Comparison of ENCODE assay signal across 13 mouse cellular contexts in the genomic region with DNA sequence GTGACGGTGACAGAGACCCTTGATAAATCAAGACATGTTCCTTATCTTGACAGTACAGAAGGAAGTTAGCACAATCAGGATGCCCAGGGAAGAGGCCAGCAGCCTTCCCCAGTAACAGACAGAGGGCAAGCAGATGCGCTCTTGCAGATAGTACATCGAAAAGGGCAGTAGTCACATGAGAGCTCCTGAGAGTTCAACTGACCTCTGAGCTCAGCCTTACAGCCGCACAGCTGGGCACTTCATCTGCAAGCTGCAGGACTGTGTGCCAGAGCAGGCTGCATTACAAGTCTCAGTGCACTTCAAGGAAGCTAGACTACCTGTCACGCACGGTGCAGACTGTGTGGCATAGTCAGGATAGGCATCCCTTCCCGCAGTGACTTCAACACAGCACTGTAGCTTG.
DNase-seq lines count a peak whose midpoint lies in the region; ATAC-seq lines count a peak whose summit lies in the region.
"Had no signal": no experiment of that assay in that cellular context is flagged by ENCODE, and none has a peak within 500 bp of the region (broad histone marks: within the 10 kb centered on the region; RNA-seq: fewer than 3 reads in every experiment).

No protein-coding gene starts in this region.

- peak; percentile 14 for DNase-seq in thymus, postnatal 4 days
- no peak for DNase-seq in thymus, postnatal 10 days (ENCODE audit: low spot score in 2 of 2)
- peak; percentile 1 for DNase-seq in embryo, embryonic 9.5 days (ENCODE audit: extremely low spot score)
- DNase-seq in ovary, postnatal 36 days (ENCODE audit: low spot score) = no peak
- DNase-seq: gastrocnemius, postnatal 10 days; layer of hippocampus, postnatal 36 days had no signal

- H3K9ac ChIP-seq in liver, embryonic 12.5 days = peak overlapping the region; percentile 32; the same call in 1 of the 2 replicates
- no peak overlapping the region for H3K9ac ChIP-seq in heart, embryonic 11.5 days (ENCODE audit: low read depth, low read length)
- H3K9ac ChIP-seq: intestine, embryonic 15.5 days; limb, embryonic 15.5 days had no signal

- peak overlapping the region; percentile 69 for H3K27ac ChIP-seq in liver, embryonic 12.5 days
- H3K27ac ChIP-seq in heart, embryonic 11.5 days (ENCODE audit: low read depth, low read length) = no peak overlapping the region
- H3K27ac ChIP-seq: intestine, embryonic 15.5 days; limb, embryonic 15.5 days; midbrain, embryonic 10.5 days had no signal

- peaks cover 26% of the 10 kb centered on the region for H3K4me1 ChIP-seq in liver, embryonic 12.5 days
- H3K4me1 ChIP-seq in heart, embryonic 11.5 days (ENCODE audit: control insufficient read depth, insufficient read depth, low read length) = no peaks in the 10 kb centered on the region
- H3K4me1 ChIP-seq: intestine, embryonic 15.5 days; limb, embryonic 15.5 days; midbrain, embryonic 10.5 days had no signal

- no peaks in the 10 kb centered on the region for H3K27me3 ChIP-seq in liver, embryonic 12.5 days (replicated peaks)
- no peaks in the 10 kb centered on the region for H3K27me3 ChIP-seq in heart, embryonic 11.5 days (ENCODE audit: control insufficient read depth, insufficient read depth, low read length)
- H3K27me3 ChIP-seq: intestine, embryonic 15.5 days; limb, embryonic 15.5 days had no signal

- WGBS in liver, embryonic 12.5 days (ENCODE audit: insufficient replicate concordance) = 15% methylated on average over 7 of the region's 7 CpGs
- 55% methylated on average over 7 of the region's 7 CpGs for WGBS in heart, embryonic 11.5 days (ENCODE audit: insufficient replicate concordance)

- H3K9me3 ChIP-seq in liver, embryonic 12.5 days (replicated peaks) = 0 out of 2 replicates have a peak, but pooled peaks cover 6% of the 10 kb centered on the region
- H3K9me3 ChIP-seq in heart, embryonic 11.5 days (replicated peaks; ENCODE audit: control insufficient read depth, low read length) = no peaks in the 10 kb centered on the region
- H3K9me3 ChIP-seq: intestine, embryonic 15.5 days; limb, embryonic 15.5 days had no signal

- ATAC-seq in liver, embryonic 12.5 days = peak; percentile 99
- no peak for ATAC-seq in monocyte, adult 5-6 weeks (replicated peaks; ENCODE audit: insufficient number of reproducible peaks, low FRiP score, low TSS enrichment, poor library complexity, severe bottlenecking)
- ATAC-seq in heart, embryonic 11.5 days (replicated peaks; ENCODE audit: insufficient number of reproducible peaks, low FRiP score, low TSS enrichment) = no peak
- ATAC-seq: forebrain, embryonic 14.5 days; intestine, embryonic 15.5 days had no signal

- H3K4me2 ChIP-seq in liver, embryonic 12.5 days = peak overlapping the region; percentile 61
- no peak overlapping the region for H3K4me2 ChIP-seq in heart, embryonic 11.5 days
- H3K4me2 ChIP-seq: intestine, embryonic 15.5 days; limb, embryonic 15.5 days had no signal

- H3K36me3 ChIP-seq in liver, embryonic 12.5 days = no peaks in the 10 kb centered on the region
- no peaks in the 10 kb centered on the region for H3K36me3 ChIP-seq in heart, embryonic 11.5 days (ENCODE audit: control insufficient read depth, insufficient read depth, low read length)
- H3K36me3 ChIP-seq: intestine, embryonic 15.5 days; limb, embryonic 15.5 days; midbrain, embryonic 10.5 days had no signal

- peak overlapping the region; percentile 13; the same call in 1 of the 2 replicates for H3K4me3 ChIP-seq in liver, embryonic 12.5 days
- H3K4me3 ChIP-seq in heart, embryonic 11.5 days (ENCODE audit: low read depth, low read length) = no peak overlapping the region
- H3K4me3 ChIP-seq: intestine, embryonic 15.5 days; limb, embryonic 15.5 days; midbrain, embryonic 10.5 days had no signal

Comparison
In these comparisons a context has a peak if more than half of its experiments do, and no peak if none do; other contexts are left out.
1. DNase-seq: peak in thymus, postnatal 4 days (single experiment) and embryo, embryonic 9.5 days (single experiment); none in thymus, postnatal 10 days (0 of 2) and ovary, postnatal 36 days (single experiment).